Mouse (Mus musculus) liver, embryonic 15.5 days (tissue): ENCODE measurements at regions not wholly inside any gene's neighbourhood (a gene's known extent, or its start where the extent isn't known, plus 50 kb on each side); places are given as distances from the start of the nearest gene placed in this dataset.
"Not testable (repeated sequence)": the region's sequence is repeated elsewhere in the genome, so short reads cannot be mapped to it uniquely, and the experiment has no call there.

Experiments
- ATAC-seq: fragments of 200-750 bp; cut with Nextera tagmentation; 2 replicates; pipeline ENCODE4 v1.8.0; 2017; ENCODE audit warnings: moderate number of reproducible peaks, mild to moderate bottlenecking, moderate library complexity; ENCODE audit not compliant: insufficient read depth
- H3K27ac ChIP-seq: fragments of 300-500 bp; sonication (generic); replicated peaks from 2 replicates; pipeline ENCODE4 v1.5.1; 2015; ENCODE audit warnings: mild to moderate bottlenecking, inconsistent platforms
- H3K27me3 ChIP-seq: fragments of 300-500 bp; sonication (generic); 2 replicates; pipeline ENCODE4 v1.6.1; 2015; ENCODE audit warnings: mild to moderate bottlenecking, inconsistent platforms
- H3K36me3 ChIP-seq: fragments of 300-500 bp; sonication (generic); replicated peaks from 2 replicates; pipeline ENCODE4 v1.6.1; 2015; ENCODE audit warnings: moderate library complexity, mild to moderate bottlenecking, inconsistent platforms
- H3K4me1 ChIP-seq: fragments of 300-500 bp; sonication (generic); replicated peaks from 2 replicates; pipeline ENCODE4 v1.6.1; 2015; ENCODE audit warnings: inconsistent platforms
- H3K4me2 ChIP-seq: fragments of 300-500 bp; sonication (generic); 2 replicates; pipeline ENCODE4 v1.6.1; 2015; ENCODE audit warnings: moderate library complexity, mild to moderate bottlenecking, inconsistent platforms
- H3K4me3 ChIP-seq: fragments of 300-500 bp; sonication (generic); replicated peaks from 2 replicates; pipeline ENCODE4 v1.5.1; 2015; ENCODE audit warnings: mild to moderate bottlenecking, inconsistent platforms
- H3K9ac ChIP-seq: fragments of 300-500 bp; sonication (generic); 2 replicates; pipeline ENCODE4 v1.6.1; 2015; ENCODE audit warnings: moderate library complexity, mild to moderate bottlenecking, inconsistent platforms
- H3K9me3 ChIP-seq: fragments of 300-500 bp; sonication (generic); replicated peaks from 2 replicates; pipeline ENCODE4 v1.6.1; 2016; ENCODE audit warnings: inconsistent platforms
- WGBS: fragments of 180-500 bp; shearing (Covaris S2); methylation state at CpG from one replicate; pipeline ENCODE4 v1.1.7; 2015; ENCODE audit warnings: mixed read lengths; ENCODE audit not compliant: insufficient replicate concordance; 5-methylcytosine and 5-hydroxymethylcytosine counted together

GRCm38 (mm10) chr17:10150403-10150689, 169.3 kb downstream of the Qk start:
- not testable (repeated sequence) for H3K27ac ChIP-seq, H3K27me3 ChIP-seq, H3K4me3 ChIP-seq, H3K9me3 ChIP-seq, H3K9ac ChIP-seq, H3K4me1 ChIP-seq, ATAC-seq, H3K36me3 ChIP-seq, H3K4me2 ChIP-seq
- WGBS, result 61% methylated on average over 2 of the region's 2 CpGs

- no peak overlapping the region for H3K4me2 ChIP-seq
- ATAC-seq, result no peak
- WGBS, result 61% methylated on average over 8 of the region's 8 CpGs
- no peak overlapping the region for H3K4me3 ChIP-seq
- no peak overlapping the region for H3K9ac ChIP-seq
- no peak overlapping the region for H3K27ac ChIP-seq
- H3K4me1 ChIP-seq, result no peaks in the 10 kb centered on the region
- H3K9me3 ChIP-seq, result no peaks in the 10 kb centered on the region
- no peaks in the 10 kb centered on the region for H3K36me3 ChIP-seq
- no peaks in the 10 kb centered on the region for H3K27me3 ChIP-seq
These were observed 169.8 kb downstream of the Qk start for GRCm38 (mm10) chr17:10149682-10150402.

GRCm38 (mm10) chr17:10147106-10147505, 172.5 kb downstream of the Qk start:
- H3K4me3 ChIP-seq, result no peak overlapping the region
- H3K36me3 ChIP-seq, result no peaks in the 10 kb centered on the region
- H3K4me2 ChIP-seq, result no peak overlapping the region
- H3K27ac ChIP-seq, result no peak overlapping the region
- H3K4me1 ChIP-seq, result no peaks in the 10 kb centered on the region
- H3K27me3 ChIP-seq, result no peaks in the 10 kb centered on the region
- H3K9ac ChIP-seq, result no peak overlapping the region
- 69% methylated on average over 8 of the region's 8 CpGs for WGBS
- no peaks in the 10 kb centered on the region for H3K9me3 ChIP-seq
- ATAC-seq, result no peak

GRCm38 (mm10) chr17:10146576-10146975, 173.1 kb downstream of the Qk start:
- no peak for ATAC-seq
- no peak overlapping the region for H3K4me3 ChIP-seq
- H3K4me2 ChIP-seq, result no peak overlapping the region
- no peaks in the 10 kb centered on the region for H3K9me3 ChIP-seq
- H3K4me1 ChIP-seq, result no peaks in the 10 kb centered on the region
- no peaks in the 10 kb centered on the region for H3K36me3 ChIP-seq
- H3K27me3 ChIP-seq, result no peaks in the 10 kb centered on the region
- H3K27ac ChIP-seq, result no peak overlapping the region
- WGBS, result 49% methylated on average over 3 of the region's 3 CpGs
- no peak overlapping the region for H3K9ac ChIP-seq

- no peaks in the 10 kb centered on the region for H3K36me3 ChIP-seq
- no peak for ATAC-seq
- 44% methylated on average over 3 of the region's 3 CpGs for WGBS
These were observed 180.8 kb downstream of the Qk start for GRCm38 (mm10) chr17:10138847-10139246.

GRCm38 (mm10) chr17:10138374-10138773, 181.3 kb downstream of the Qk start:
- Histone ChIP-seq H3K27ac (no peak overlapping the region), H3K9me3 (no peaks in the 10 kb centered on the region), H3K36me3 (no peaks in the 10 kb centered on the region), H3K4me3 (no peak overlapping the region), H3K4me1 (no peaks in the 10 kb centered on the region), H3K27me3 (no peaks in the 10 kb centered on the region), H3K4me2 (no peak overlapping the region), H3K9ac (no peak overlapping the region)
- 50% methylated on average over 4 of the region's 4 CpGs for WGBS
- no peak for ATAC-seq

More at GRCm38 (mm10) chr17:10138847-10139246, 180.8 kb downstream of the Qk start:
- H3K27me3 ChIP-seq, result no peaks in the 10 kb centered on the region
- no peak overlapping the region for H3K4me2 ChIP-seq
- no peaks in the 10 kb centered on the region for H3K4me1 ChIP-seq
- no peak overlapping the region for H3K9ac ChIP-seq
- H3K9me3 ChIP-seq, result no peaks in the 10 kb centered on the region
- no peak overlapping the region for H3K27ac ChIP-seq
- no peak overlapping the region for H3K4me3 ChIP-seq

- Histone ChIP-seq H3K9ac (no peak overlapping the region), H3K27me3 (no peaks in the 10 kb centered on the region), H3K4me2 (no peak overlapping the region), H3K27ac (no peak overlapping the region), H3K4me1 (no peaks in the 10 kb centered on the region), H3K36me3 (no peaks in the 10 kb centered on the region), H3K9me3 (no peaks in the 10 kb centered on the region), H3K4me3 (no peak overlapping the region)
- ATAC-seq, result no peak
- 45% methylated on average over 2 of the region's 2 CpGs for WGBS
These were observed 184.5 kb downstream of the Qk start for GRCm38 (mm10) chr17:10135111-10135510.

- 69% methylated on average over 8 of the region's 8 CpGs for WGBS
- Histone ChIP-seq H3K9me3 (no peaks in the 10 kb centered on the region), H3K9ac (no peak overlapping the region), H3K36me3 (no peaks in the 10 kb centered on the region), H3K4me1 (no peaks in the 10 kb centered on the region), H3K27ac (no peak overlapping the region), H3K27me3 (no peaks in the 10 kb centered on the region), H3K4me2 (no peak overlapping the region), H3K4me3 (no peak overlapping the region)
- ATAC-seq, result no peak
These were observed 191.1 kb downstream of the Qk start for GRCm38 (mm10) chr17:10128591-10128990.

- no peaks in the 10 kb centered on the region for H3K36me3 ChIP-seq
- H3K4me1 ChIP-seq, result no peaks in the 10 kb centered on the region
- no peak overlapping the region for H3K4me2 ChIP-seq
- no peak overlapping the region for H3K27ac ChIP-seq
- WGBS, result 61% methylated on average over 3 of the region's 3 CpGs
- no peaks in the 10 kb centered on the region for H3K9me3 ChIP-seq
- no peaks in the 10 kb centered on the region for H3K27me3 ChIP-seq
- no peak for ATAC-seq
- no peak overlapping the region for H3K9ac ChIP-seq
- H3K4me3 ChIP-seq, result no peak overlapping the region
These were observed 197.2 kb downstream of the Qk start for GRCm38 (mm10) chr17:10122411-10122810.

- Histone ChIP-seq H3K27me3 (no peaks in the 10 kb centered on the region), H3K4me3 (no peak overlapping the region), H3K36me3 (no peaks in the 10 kb centered on the region), H3K27ac (no peak overlapping the region), H3K4me2 (no peak overlapping the region), H3K4me1 (no peaks in the 10 kb centered on the region), H3K9ac (no peak overlapping the region), H3K9me3 (no peaks in the 10 kb centered on the region)
- no peak for ATAC-seq
- WGBS, result 50% methylated on average over 2 of the region's 2 CpGs
These were observed 207.5 kb downstream of the Qk start for GRCm38 (mm10) chr17:10112118-10112517.

- no peak for ATAC-seq
- Histone ChIP-seq H3K9me3 (no peaks in the 10 kb centered on the region), H3K4me1 (no peaks in the 10 kb centered on the region), H3K36me3 (no peaks in the 10 kb centered on the region), H3K4me2 (no peak overlapping the region), H3K4me3 (no peak overlapping the region), H3K27ac (no peak overlapping the region), H3K9ac (no peak overlapping the region), H3K27me3 (no peaks in the 10 kb centered on the region)
These were observed 209.3 kb downstream of the Qk start for GRCm38 (mm10) chr17:10110375-10110675.

- no peak overlapping the region for H3K4me2 ChIP-seq
- H3K4me1 ChIP-seq, result no peaks in the 10 kb centered on the region
- ATAC-seq, result no peak
- no peak overlapping the region for H3K4me3 ChIP-seq
- no peak overlapping the region for H3K9ac ChIP-seq
- WGBS, result 51% methylated on average over 8 of the region's 8 CpGs
- no peaks in the 10 kb centered on the region for H3K27me3 ChIP-seq
- H3K27ac ChIP-seq, result no peak overlapping the region
- no peaks in the 10 kb centered on the region for H3K36me3 ChIP-seq
- H3K9me3 ChIP-seq, result no peaks in the 10 kb centered on the region
These were observed 209.9 kb downstream of the Qk start for GRCm38 (mm10) chr17:10109511-10110374.
